Mouse (Mus musculus): ENCODE measurements around the gene Ddx5.
A peak's percentile ranks its signal among the peaks of the same experiment; 100 is the strongest.
"Not testable (repeated sequence)": the region's sequence is repeated elsewhere in the genome, so short reads cannot be mapped to it uniquely, and the experiment has no call there.

Ddx5 gene

GRCm38 (mm10) chr11:106788026-106788774, 785 bp downstream of the Ddx5 start:
- DNase-seq = peak; percentile 97

GRCm38 (mm10) chr11:106787131-106788025, 1.6 kb downstream of the Ddx5 start:
- peak; percentile 87 for DNase-seq

- DNase-seq = no peak
Measured at GRCm38 (mm10) chr11:106785043-106785442, 3.9 kb downstream of the Ddx5 start.

- DNase-seq = no peak
Measured at GRCm38 (mm10) chr11:106784476-106784875, 4.5 kb downstream of the Ddx5 start.

GRCm38 (mm10) chr11:106782841-106783764, 5.9 kb downstream of the Ddx5 start:
- DNase-seq = no peak

GRCm38 (mm10) chr11:106782271-106782670, 6.7 kb downstream of the Ddx5 start:
- DNase-seq = not testable (repeated sequence)

GRCm38 (mm10) chr11:106780590-106781220, 8.3 kb downstream of the Ddx5 start:
- DNase-seq = no peak

- no peak for DNase-seq
Measured at GRCm38 (mm10) chr11:106780089-106780425, 8.9 kb downstream of the Ddx5 start.

- DNase-seq = peak; percentile 94
Measured at GRCm38 (mm10) chr11:106779388-106780088, 9.4 kb downstream of the Ddx5 start, which contains the start of gene Polg2. TSS of gene Polg2 (minus strand) at chr11:106779537.

GRCm38 (mm10) chr11:106778589-106779387, 10.2 kb downstream of the Ddx5 start:
- no peak for DNase-seq

GRCm38 (mm10) chr11:106778132-106778531, 10.9 kb downstream of the Ddx5 start:
- no peak for DNase-seq

GRCm38 (mm10) chr11:106777395-106777794, 11.6 kb downstream of the Ddx5 start:
- DNase-seq = no peak

- DNase-seq = no peak
Measured at GRCm38 (mm10) chr11:106776960-106777359, 12.0 kb downstream of the Ddx5 start.

- DNase-seq = no peak
Measured at GRCm38 (mm10) chr11:106773061-106773460, 15.9 kb downstream of the Ddx5 start.

GRCm38 (mm10) chr11:106770195-106770974, 18.6 kb downstream of the Ddx5 start:
- no peak for DNase-seq

GRCm38 (mm10) chr11:106767516-106767915, 21.5 kb downstream of the Ddx5 start:
- no peak for DNase-seq

- DNase-seq = no peak
Measured at GRCm38 (mm10) chr11:106766611-106767162, 22.3 kb downstream of the Ddx5 start.

GRCm38 (mm10) chr11:106762800-106763185, 26.2 kb downstream of the Ddx5 start:
- no peak for DNase-seq

GRCm38 (mm10) chr11:106762139-106762799, 26.7 kb downstream of the Ddx5 start:
- DNase-seq = peak; percentile 65

Data from layer of hippocampus, adult 9-11 months (tissue).